Mouse (Mus musculus): ENCODE results near the gene Ddx27. TPM values are rescaled to one million over a fixed set of nuclear protein-coding genes. Genes with fewer than 3 reads are reported as not detected.

Gene Ddx27
- polyA plus RNA-seq, 2 experiments, result 36.5 to 50.2 TPM

DNA sequence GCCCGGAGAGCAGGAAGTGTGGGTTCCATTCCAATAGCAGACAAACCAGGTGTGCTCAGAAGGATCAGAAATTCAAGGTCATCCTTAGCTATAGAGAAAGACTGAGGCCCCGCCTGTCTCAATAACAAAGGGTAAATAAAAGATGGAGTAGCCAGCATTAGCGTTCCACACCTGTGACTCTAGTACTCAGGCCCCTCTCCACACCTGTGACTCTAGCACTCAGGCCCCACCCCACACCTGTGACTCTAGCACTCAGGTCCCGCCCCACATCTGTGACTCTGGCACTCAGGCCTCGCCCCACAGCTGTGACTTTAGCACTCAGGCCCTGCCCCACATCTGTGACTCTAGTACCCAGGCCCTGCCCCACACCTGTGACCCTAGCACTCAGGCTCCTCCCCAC, 59.6 kb downstream of the Ddx27 start:
- no peak for TF ChIP-seq POLR2A (IDR thresholded peaks at IDR 0.05; ENCODE audit: borderline replicate concordance, extremely low read depth, insufficient read depth, insufficient read length)
- Histone ChIP-seq H3K4me1 (ENCODE audit: control insufficient read depth, insufficient read depth, low read length) (peaks cover 6% of the 10 kb centered on the region; the same call in 1 of the 2 replicates), H3K27ac (replicated peaks; ENCODE audit: low read depth, low read length) (no peak overlapping the region), H3K4me2 (replicated peaks; ENCODE audit: low read depth, low read length, severe bottlenecking) (no peak overlapping the region), H3K27me3 (ENCODE audit: control insufficient read depth, insufficient read depth, low read length) (no peaks in the 10 kb centered on the region), H3K4me3 (replicated peaks; ENCODE audit: low read length) (no peak overlapping the region), H3K9me3 (ENCODE audit: control insufficient read depth, low read length) (no peaks in the 10 kb centered on the region), H3K9ac (ENCODE audit: low read depth, low read length, severe bottlenecking) (no peak overlapping the region), H3K36me3 (ENCODE audit: control insufficient read depth, insufficient read depth, low read length) (no peaks in the 10 kb centered on the region)
- 90% methylated on average over 5 of the region's 5 CpGs for WGBS
- DNase-seq (ENCODE audit: low spot score) (no peak), ATAC-seq (ENCODE audit: low FRiP score, low read depth) (no peak)

DNA sequence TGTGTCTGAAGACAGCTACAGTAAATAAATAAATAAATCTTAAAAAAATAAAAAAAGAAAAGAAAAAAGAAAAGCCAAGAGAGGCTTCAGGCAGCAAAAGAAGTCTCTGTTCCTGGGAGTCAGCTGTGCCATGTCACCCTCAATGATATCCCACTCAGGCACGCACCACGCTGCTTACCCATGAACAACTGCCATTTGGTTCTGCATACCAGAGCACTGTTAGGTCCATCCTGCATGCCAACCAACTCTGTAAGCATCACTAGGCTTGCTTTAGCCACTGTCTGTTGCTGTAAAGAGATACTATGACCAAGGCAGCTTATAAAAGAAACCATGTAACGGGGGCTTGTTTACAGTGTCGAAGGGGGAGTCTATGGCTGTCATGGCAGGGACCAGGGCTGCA, 61.4 kb downstream of the Ddx27 start:
- H3K4me2 ChIP-seq (replicated peaks; ENCODE audit: low read depth, low read length, severe bottlenecking), result no peak overlapping the region
- WGBS, result 85% methylated on average over 4 of the region's 4 CpGs

DNA sequence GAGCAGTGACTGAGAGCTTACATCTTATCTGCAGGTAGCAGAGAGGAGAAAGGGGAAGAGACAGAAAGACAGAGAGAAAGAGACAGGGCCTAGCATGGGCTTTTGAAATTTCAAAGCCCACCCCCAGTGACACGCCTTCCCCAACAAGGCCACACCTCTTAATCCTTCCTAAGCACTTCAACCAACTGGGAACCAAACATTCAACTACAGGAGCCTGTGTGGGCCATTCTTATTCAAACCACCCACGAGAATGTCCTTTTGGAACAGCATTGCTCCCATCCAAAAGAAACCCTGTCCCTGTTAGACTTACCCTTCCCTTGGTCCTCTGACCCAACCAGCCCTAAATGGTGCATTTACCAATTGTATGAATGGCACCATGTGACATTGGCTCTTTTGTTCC, 61.8 kb downstream of the Ddx27 start:
- Histone ChIP-seq H3K4me3 (replicated peaks; ENCODE audit: low read length) (no peak overlapping the region), H3K27ac (replicated peaks; ENCODE audit: low read depth, low read length) (no peak overlapping the region), H3K4me2 (replicated peaks; ENCODE audit: low read depth, low read length, severe bottlenecking) (no peak overlapping the region), H3K9ac (ENCODE audit: low read depth, low read length, severe bottlenecking) (no peak overlapping the region), H3K9me3 (ENCODE audit: control insufficient read depth, low read length) (no peaks in the 10 kb centered on the region), H3K36me3 (ENCODE audit: control insufficient read depth, insufficient read depth, low read length) (no peaks in the 10 kb centered on the region), H3K27me3 (ENCODE audit: control insufficient read depth, insufficient read depth, low read length) (no peaks in the 10 kb centered on the region), H3K4me1 (ENCODE audit: control insufficient read depth, insufficient read depth, low read length) (peaks cover 6% of the 10 kb centered on the region; the same call in 1 of the 2 replicates)
- DNase-seq (ENCODE audit: low spot score), result no peak
- no peak for ATAC-seq (ENCODE audit: low FRiP score, low read depth)
- TF ChIP-seq POLR2A (IDR thresholded peaks at IDR 0.05; ENCODE audit: borderline replicate concordance, extremely low read depth, insufficient read depth, insufficient read length), result no peak
- WGBS, result 74% methylated on average over 2 of the region's 2 CpGs

More for the DNA sequence above, 61.4 kb downstream of the Ddx27 start:
- no peak overlapping the region for H3K27ac ChIP-seq (replicated peaks; ENCODE audit: low read depth, low read length)
- TF ChIP-seq POLR2A (IDR thresholded peaks at IDR 0.05; ENCODE audit: borderline replicate concordance, extremely low read depth, insufficient read depth, insufficient read length), result no peak
- no peaks in the 10 kb centered on the region for H3K36me3 ChIP-seq (ENCODE audit: control insufficient read depth, insufficient read depth, low read length)
- DNase-seq (ENCODE audit: low spot score) (no peak), ATAC-seq (ENCODE audit: low FRiP score, low read depth) (no peak)
- no peaks in the 10 kb centered on the region for H3K27me3 ChIP-seq (ENCODE audit: control insufficient read depth, insufficient read depth, low read length)
- H3K9me3 ChIP-seq (ENCODE audit: control insufficient read depth, low read length), result no peaks in the 10 kb centered on the region
- peaks cover 6% of the 10 kb centered on the region; the same call in 1 of the 2 replicates for H3K4me1 ChIP-seq (ENCODE audit: control insufficient read depth, insufficient read depth, low read length)
- no peak overlapping the region for H3K4me3 ChIP-seq (replicated peaks; ENCODE audit: low read length)
- no peak overlapping the region for H3K9ac ChIP-seq (ENCODE audit: low read depth, low read length, severe bottlenecking)

DNA sequence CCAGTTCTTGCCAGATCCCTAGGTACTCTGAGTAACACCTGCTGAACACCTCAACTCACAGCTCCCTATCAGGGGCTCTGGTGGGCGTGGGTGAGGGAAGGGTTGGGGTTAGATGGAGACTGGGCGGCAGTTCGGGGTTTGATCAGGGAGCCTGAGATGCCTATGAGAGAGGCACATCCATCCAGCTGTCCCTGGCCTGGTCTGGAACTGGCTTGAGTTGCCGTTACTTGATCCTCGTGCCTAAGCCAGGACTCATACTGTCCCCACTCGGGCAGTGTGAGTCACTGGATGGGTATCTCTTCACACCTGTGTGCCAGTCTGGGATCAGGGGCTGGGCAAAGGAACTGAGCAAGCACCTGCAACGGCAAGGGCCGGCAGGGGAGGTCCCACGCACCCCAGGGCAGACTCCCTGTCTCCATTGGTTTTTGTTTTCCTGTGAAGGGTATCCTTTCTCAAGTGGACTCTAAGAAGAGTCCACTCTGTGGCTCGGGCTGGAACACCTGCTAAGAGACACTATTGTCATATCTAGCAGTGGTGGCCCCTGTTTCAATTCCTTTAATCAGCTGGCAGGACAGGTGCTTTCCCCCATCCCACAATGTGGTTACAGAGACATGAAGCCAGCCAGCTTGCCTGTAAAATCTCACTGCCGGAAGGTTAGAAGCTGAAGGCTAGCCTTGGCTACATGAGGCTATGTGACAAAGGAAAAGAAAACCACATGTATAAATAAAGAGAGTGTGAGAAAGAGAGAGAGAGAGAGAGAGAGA, 62.4 kb downstream of the Ddx27 start:
- peaks cover 6% of the 10 kb centered on the region; the same call in 1 of the 2 replicates for H3K4me1 ChIP-seq (ENCODE audit: control insufficient read depth, insufficient read depth, low read length)
- no peak for DNase-seq (ENCODE audit: low spot score)

DNA sequence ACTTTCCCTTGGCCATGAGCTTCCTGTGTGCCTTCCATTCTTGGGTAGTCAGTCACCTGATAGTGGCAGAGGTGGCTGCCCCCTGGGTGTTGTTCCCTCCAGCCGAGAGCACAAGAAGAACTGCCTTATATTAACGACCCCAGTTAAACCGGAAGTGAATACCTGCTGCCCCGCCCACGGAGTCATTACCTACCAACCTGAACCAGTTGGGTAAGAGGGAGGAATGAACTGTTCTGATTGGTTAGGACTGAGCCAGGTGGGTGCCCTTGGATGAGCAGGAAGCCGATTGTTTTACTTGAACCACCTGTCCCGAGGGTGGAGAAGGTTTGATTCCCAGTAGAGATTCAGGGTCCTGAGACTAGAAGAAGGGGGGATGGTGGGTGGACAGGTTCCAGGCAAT, 63.5 kb downstream of the Ddx27 start:
- no peak for ATAC-seq (ENCODE audit: low FRiP score, low read depth)
- Histone ChIP-seq H3K27ac (replicated peaks; ENCODE audit: low read depth, low read length) (no peak overlapping the region), H3K36me3 (ENCODE audit: control insufficient read depth, insufficient read depth, low read length) (no peaks in the 10 kb centered on the region), H3K27me3 (ENCODE audit: control insufficient read depth, insufficient read depth, low read length) (no peaks in the 10 kb centered on the region), H3K9ac (ENCODE audit: low read depth, low read length, severe bottlenecking) (no peak overlapping the region), H3K4me2 (replicated peaks; ENCODE audit: low read depth, low read length, severe bottlenecking) (no peak overlapping the region), H3K4me1 (ENCODE audit: control insufficient read depth, insufficient read depth, low read length) (peaks cover 6% of the 10 kb centered on the region; the same call in 1 of the 2 replicates), H3K9me3 (ENCODE audit: control insufficient read depth, low read length) (no peaks in the 10 kb centered on the region), H3K4me3 (replicated peaks; ENCODE audit: low read length) (no peak overlapping the region)
- TF ChIP-seq POLR2A (IDR thresholded peaks at IDR 0.05; ENCODE audit: borderline replicate concordance, extremely low read depth, insufficient read depth, insufficient read length), result no peak
- WGBS, result 26% methylated on average over 7 of the region's 7 CpGs
- no peak for DNase-seq (ENCODE audit: low spot score)

More for the DNA sequence above, 62.4 kb downstream of the Ddx27 start:
- no peak overlapping the region for H3K9ac ChIP-seq (ENCODE audit: low read depth, low read length, severe bottlenecking)
- H3K36me3 ChIP-seq (ENCODE audit: control insufficient read depth, insufficient read depth, low read length), result no peaks in the 10 kb centered on the region
- 77% methylated on average over 11 of the region's 11 CpGs for WGBS
- no peak for ATAC-seq (ENCODE audit: low FRiP score, low read depth)
- H3K27me3 ChIP-seq (ENCODE audit: control insufficient read depth, insufficient read depth, low read length), result no peaks in the 10 kb centered on the region
- H3K4me2 ChIP-seq (replicated peaks; ENCODE audit: low read depth, low read length, severe bottlenecking), result no peak overlapping the region
- H3K9me3 ChIP-seq (ENCODE audit: control insufficient read depth, low read length), result no peaks in the 10 kb centered on the region
- H3K27ac ChIP-seq (replicated peaks; ENCODE audit: low read depth, low read length), result no peak overlapping the region
- H3K4me3 ChIP-seq (replicated peaks; ENCODE audit: low read length), result no peak overlapping the region
- no peak for TF ChIP-seq POLR2A (IDR thresholded peaks at IDR 0.05; ENCODE audit: borderline replicate concordance, extremely low read depth, insufficient read depth, insufficient read length)

Data from limb, embryonic 14.5 days (tissue).